Mouse (Mus musculus): ENCODE measurements at regions not wholly inside any gene's neighbourhood (a gene's known extent, or its start where the extent isn't known, plus 50 kb on each side); places are given as distances from the start of the nearest gene placed in this dataset.

DNA sequence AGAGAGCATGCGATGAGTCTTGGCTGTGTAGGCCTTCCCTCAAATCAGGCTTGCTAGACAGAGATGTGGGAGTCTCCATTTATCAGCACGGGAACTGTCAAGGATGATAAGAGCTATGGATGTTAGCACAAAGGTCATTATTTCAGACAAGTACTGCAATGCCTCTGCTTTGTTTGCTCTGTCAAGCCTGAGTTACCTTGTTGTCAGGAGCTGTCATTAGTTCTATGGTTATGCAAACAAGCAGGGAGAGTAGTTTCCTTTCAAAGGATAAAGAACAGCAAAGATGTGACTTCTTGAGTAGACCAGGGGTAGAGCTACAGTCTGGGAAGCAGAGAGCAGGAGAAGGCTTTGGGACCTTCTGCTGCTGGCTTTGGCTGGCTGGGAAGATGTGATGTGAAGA is 461.5 kb upstream of the Btbd3 start:
- no peaks in the 10 kb centered on the region for H3K36me3 ChIP-seq (ENCODE audit: control insufficient read depth, insufficient read depth)
- H3K4me2 ChIP-seq (ENCODE audit: low read depth), result no peak overlapping the region
- no peaks in the 10 kb centered on the region for H3K27me3 ChIP-seq (ENCODE audit: control insufficient read depth, insufficient read depth, insufficient read length)
- no peak overlapping the region for H3ac ChIP-seq (ENCODE audit: control insufficient read depth, insufficient read length)
- TF ChIP-seq POLR2AphosphoS2 (IDR thresholded peaks at IDR 0.05; ENCODE audit: insufficient read length, low read depth) (no peak), E2F4 (IDR thresholded peaks at IDR 0.05; ENCODE audit: insufficient read depth) (no peak), REST (IDR thresholded peaks at IDR 0.05; ENCODE audit: insufficient read depth, insufficient read length) (no peak)
- no peaks in the 10 kb centered on the region for H3K79me2 ChIP-seq (ENCODE audit: control insufficient read depth, insufficient read depth)
- H3K4me3 ChIP-seq, result no peak overlapping the region

- no peak overlapping the region for H3ac ChIP-seq (ENCODE audit: control insufficient read depth, insufficient read length)
- H3K27me3 ChIP-seq (ENCODE audit: control insufficient read depth, insufficient read depth, insufficient read length), result no peaks in the 10 kb centered on the region
- H3K79me2 ChIP-seq (ENCODE audit: control insufficient read depth, insufficient read depth), result no peaks in the 10 kb centered on the region
- no peak overlapping the region for H3K4me3 ChIP-seq
- no peak for TF ChIP-seq MAX (IDR thresholded peaks at IDR 0.05; ENCODE audit: low read depth)
- no peak for TF ChIP-seq POLR2AphosphoS2 (IDR thresholded peaks at IDR 0.05; ENCODE audit: insufficient read length, low read depth)
- TF ChIP-seq CEBPB (IDR thresholded peaks at IDR 0.05; ENCODE audit: insufficient read depth, poor library complexity, severe bottlenecking), result no peak
- TF ChIP-seq REST (IDR thresholded peaks at IDR 0.05; ENCODE audit: insufficient read depth, insufficient read length), result no peak
- no peak for TF ChIP-seq MYOD1 (IDR thresholded peaks at IDR 0.05; ENCODE audit: control insufficient read depth in 1 of 3, insufficient read length in 2 of 3, low read depth in 2 of 3)
- no peak for TF ChIP-seq USF1 (IDR thresholded peaks at IDR 0.05; ENCODE audit: low read depth)
- no peak for TF ChIP-seq POLR2A (IDR thresholded peaks at IDR 0.05; ENCODE audit: insufficient read length, low read depth)
- no peak for TF ChIP-seq TCF12 (IDR thresholded peaks at IDR 0.05; ENCODE audit: insufficient read depth, poor library complexity, severe bottlenecking)
- no peaks in the 10 kb centered on the region for H3K36me3 ChIP-seq (ENCODE audit: control insufficient read depth, insufficient read depth)
- H3K4me2 ChIP-seq (ENCODE audit: low read depth), result no peak overlapping the region
Measured at GRCm38 (mm10) chr2:137784091-137784490, 472.3 kb upstream of the Btbd3 start.

GRCm38 (mm10) chr2:137777430-137777829 is 478.9 kb upstream of the Btbd3 start:
- H3K4me3 ChIP-seq, result no peak overlapping the region
- no peak overlapping the region for H3ac ChIP-seq (ENCODE audit: control insufficient read depth, insufficient read length)
- no peaks in the 10 kb centered on the region for H3K36me3 ChIP-seq (ENCODE audit: control insufficient read depth, insufficient read depth)
- H3K27me3 ChIP-seq (ENCODE audit: control insufficient read depth, insufficient read depth, insufficient read length), result no peaks in the 10 kb centered on the region
- TF ChIP-seq TCF3 (IDR thresholded peaks at IDR 0.05; ENCODE audit: insufficient read length, low read depth), result no peak
- no peak for TF ChIP-seq USF1 (IDR thresholded peaks at IDR 0.05; ENCODE audit: low read depth)
- peak; percentile 88 for TF ChIP-seq CEBPB (IDR thresholded peaks at IDR 0.05; ENCODE audit: insufficient read depth, poor library complexity, severe bottlenecking)
- TF ChIP-seq SRF (IDR thresholded peaks at IDR 0.05; ENCODE audit: control insufficient read depth, insufficient read length, low read depth), result no peak
- no peaks in the 10 kb centered on the region for H3K79me2 ChIP-seq (ENCODE audit: control insufficient read depth, insufficient read depth)
- H3K4me2 ChIP-seq (ENCODE audit: low read depth), result peak overlapping the region; percentile 49

GRCm38 (mm10) chr2:137764785-137765184 is 491.6 kb upstream of the Btbd3 start:
- Histone ChIP-seq H3K27me3 (ENCODE audit: control insufficient read depth, insufficient read depth, insufficient read length) (no peaks in the 10 kb centered on the region), H3K4me2 (ENCODE audit: low read depth) (no peak overlapping the region), H3K79me2 (ENCODE audit: control insufficient read depth, insufficient read depth) (no peaks in the 10 kb centered on the region), H3ac (ENCODE audit: control insufficient read depth, insufficient read length) (no peak overlapping the region), H3K4me3 (no peak overlapping the region), H3K36me3 (ENCODE audit: control insufficient read depth, insufficient read depth) (no peaks in the 10 kb centered on the region)
- no peak for TF ChIP-seq TCF12 (IDR thresholded peaks at IDR 0.05; ENCODE audit: insufficient read depth, poor library complexity, severe bottlenecking)
- TF ChIP-seq CEBPB (IDR thresholded peaks at IDR 0.05; ENCODE audit: insufficient read depth, poor library complexity, severe bottlenecking), result no peak
- TF ChIP-seq REST (IDR thresholded peaks at IDR 0.05; ENCODE audit: insufficient read depth, insufficient read length), result no peak
- no peak for TF ChIP-seq E2F4 (IDR thresholded peaks at IDR 0.05; ENCODE audit: insufficient read depth)
- no peak for TF ChIP-seq MAX (IDR thresholded peaks at IDR 0.05; ENCODE audit: low read depth)
- TF ChIP-seq POLR2A (IDR thresholded peaks at IDR 0.05; ENCODE audit: insufficient read length, low read depth), result no peak
- TF ChIP-seq SRF (IDR thresholded peaks at IDR 0.05; ENCODE audit: control insufficient read depth, insufficient read length, low read depth), result no peak
- TF ChIP-seq TCF3 (IDR thresholded peaks at IDR 0.05; ENCODE audit: insufficient read length, low read depth), result no peak
- no peak for TF ChIP-seq USF1 (IDR thresholded peaks at IDR 0.05; ENCODE audit: low read depth)
- no peak for TF ChIP-seq MYOD1 (IDR thresholded peaks at IDR 0.05; ENCODE audit: control insufficient read depth in 1 of 3, insufficient read length in 2 of 3, low read depth in 2 of 3)
- no peak for TF ChIP-seq MYOG (IDR thresholded peaks at IDR 0.05; ENCODE audit: control insufficient read depth in 1 of 3, insufficient read depth in 1 of 3, insufficient read length in 2 of 3, low read depth in 2 of 3)
- no peak for TF ChIP-seq POLR2AphosphoS2 (IDR thresholded peaks at IDR 0.05; ENCODE audit: insufficient read length, low read depth)

GRCm38 (mm10) chr2:137759455-137759854 is 496.9 kb upstream of the Btbd3 start:
- no peaks in the 10 kb centered on the region for H3K36me3 ChIP-seq (ENCODE audit: control insufficient read depth, insufficient read depth)
- H3K4me2 ChIP-seq (ENCODE audit: low read depth), result no peak overlapping the region
- H3ac ChIP-seq (ENCODE audit: control insufficient read depth, insufficient read length), result no peak overlapping the region
- H3K4me3 ChIP-seq, result no peak overlapping the region
- no peaks in the 10 kb centered on the region for H3K79me2 ChIP-seq (ENCODE audit: control insufficient read depth, insufficient read depth)
- no peaks in the 10 kb centered on the region for H3K27me3 ChIP-seq (ENCODE audit: control insufficient read depth, insufficient read depth, insufficient read length)
- TF ChIP-seq POLR2A (IDR thresholded peaks at IDR 0.05; ENCODE audit: insufficient read length, low read depth), result no peak

DNA sequence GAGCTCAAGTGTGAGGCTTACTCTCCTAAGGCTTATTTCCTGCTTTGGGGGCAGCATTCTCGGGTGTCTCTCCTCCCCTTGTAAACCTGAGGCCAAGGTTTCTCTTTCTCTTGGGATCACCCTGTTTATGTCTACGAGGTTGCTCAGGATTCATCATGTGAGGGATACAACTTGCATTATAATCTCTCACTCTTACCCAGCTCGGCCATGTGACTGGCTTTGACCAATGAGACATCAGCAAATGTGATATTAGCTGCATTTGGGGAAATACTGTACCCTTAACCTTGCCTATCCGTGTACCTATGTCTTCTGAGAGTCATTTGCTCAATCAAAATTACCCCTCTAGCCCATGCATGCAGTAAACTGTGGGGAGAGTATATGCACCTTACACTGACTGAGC is 498.0 kb upstream of the Btbd3 start:
- Histone ChIP-seq H3K36me3 (ENCODE audit: control insufficient read depth, insufficient read depth) (no peaks in the 10 kb centered on the region), H3K4me3 (no peak overlapping the region), H3K27me3 (ENCODE audit: control insufficient read depth, insufficient read depth, insufficient read length) (no peaks in the 10 kb centered on the region), H3ac (ENCODE audit: control insufficient read depth, insufficient read length) (no peak overlapping the region), H3K79me2 (ENCODE audit: control insufficient read depth, insufficient read depth) (no peaks in the 10 kb centered on the region), H3K4me2 (ENCODE audit: low read depth) (no peak overlapping the region)
- TF ChIP-seq MYOD1 (IDR thresholded peaks at IDR 0.05; ENCODE audit: control insufficient read depth in 1 of 3, insufficient read length in 2 of 3, low read depth in 2 of 3) (no peak), SRF (IDR thresholded peaks at IDR 0.05; ENCODE audit: control insufficient read depth, insufficient read length, low read depth) (no peak), USF1 (IDR thresholded peaks at IDR 0.05; ENCODE audit: low read depth) (peak; percentile 71)
